Mouse (Mus musculus): ENCODE results near the gene Tsen54.

DNA sequence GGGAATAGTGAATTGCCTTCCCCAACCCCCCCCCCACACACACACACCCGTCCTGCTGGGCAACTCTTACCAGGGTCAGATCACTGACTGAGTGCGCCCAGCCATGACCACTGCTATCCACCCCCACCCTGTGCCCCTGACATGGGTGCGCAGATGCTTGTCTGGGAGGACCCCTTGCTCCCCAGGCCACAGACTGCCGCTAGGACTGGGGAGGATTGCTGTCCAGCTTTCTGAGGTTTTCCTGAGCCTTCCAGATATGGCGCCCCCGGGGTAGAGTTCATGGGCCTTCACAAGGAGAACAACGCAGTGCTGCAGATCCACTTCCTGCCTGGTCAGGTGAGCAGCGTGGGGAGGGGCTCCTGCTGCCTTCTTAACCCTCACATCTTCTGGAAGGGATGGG, 29.7 kb downstream of the Tsen54 start:
- no peak for TF ChIP-seq CTCF (IDR thresholded peaks at IDR 0.05; ENCODE audit: insufficient read depth, low read depth, low read length)
- no peak for TF ChIP-seq POLR2A (IDR thresholded peaks at IDR 0.05; ENCODE audit: insufficient read depth, low read depth, low read length)

All from olfactory bulb, adult 2 months (tissue).